Mouse (Mus musculus): ENCODE measurements at regions not wholly inside any gene's neighbourhood (a gene's known extent, or its start where the extent isn't known, plus 50 kb on each side); places are given as distances from the start of the nearest gene placed in this dataset.

DNA sequence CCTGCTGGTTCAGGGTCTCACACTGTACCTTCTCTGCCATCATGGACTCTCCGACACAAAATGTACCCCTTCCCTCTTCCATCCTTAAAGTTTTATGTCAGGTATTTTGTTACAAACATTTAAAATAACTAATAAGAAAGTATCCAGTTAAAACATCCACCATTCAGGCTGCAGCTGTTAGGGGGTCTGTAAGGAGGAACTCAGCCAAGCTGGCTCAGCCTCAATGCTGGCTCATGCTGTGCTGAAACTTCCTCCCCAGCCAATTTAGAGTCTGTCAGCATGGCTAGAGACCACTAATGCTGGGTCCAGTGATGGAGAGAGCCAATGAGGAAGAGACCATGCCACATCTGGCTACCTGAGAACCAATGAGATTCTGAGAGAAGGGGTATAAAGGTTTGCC is 70.0 kb upstream of the Sesn3 start:
- TF ChIP-seq CTCF (IDR thresholded peaks at IDR 0.05; ENCODE audit: extremely low read depth, insufficient read depth, low read length) (no peak), POLR2A (IDR thresholded peaks at IDR 0.05; ENCODE audit: extremely low read depth, insufficient read depth, low read length) (no peak)
